Mouse (Mus musculus) layer of hippocampus, adult 2 months (tissue): ENCODE results near the gene Tmem200b. TPM values are rescaled to one million over a fixed set of nuclear protein-coding genes. Genes with fewer than 3 reads are reported as not detected.

ENCODE experiments used
- DNase-seq, 2 experiments: peaks; one replicate each; pipeline ENCODE4 v3.0.0; 2022; ENCODE audit warnings: low spot score in 2 of 2
- H3K27ac ChIP-seq: fragments of 200-600 bp; 2 replicates; pipeline ENCODE4 v1.8.1; 2022
- H3K4me3 ChIP-seq: fragments of 200-600 bp; 2 replicates; pipeline ENCODE4 v1.8.1; 2022; ENCODE audit warnings: mild to moderate bottlenecking
- CTCF ChIP-seq: fragments of 200-600 bp; conservative IDR thresholded peaks from 2 replicates; pipeline ENCODE4 v1.8.1; 2022; ENCODE audit warnings: antibody characterized with exemption, mild to moderate bottlenecking, moderate library complexity
- long read RNA-seq, 2 experiments: library from polyadenylated mRNA; stranded (forward); transcript quantifications; one replicate each; pipeline ENCODE4 v2.0.0; 2021; ENCODE audit warnings: borderline mapping rate in 2 of 2
- total RNA-seq, 2 experiments: library from RNA; stranded (reverse); gene quantifications; 2 replicates each; pipeline ENCODE4 v1.2.3; 2021

The Tmem200b gene
- total RNA-seq: 1 to 10 TPM; 1.5 to 1.7 TPM
- long read RNA-seq, experiment 1, partial matches to known transcripts: 1 of 2 reads
- long read RNA-seq, experiment 1, other reads (novel, unspliced or antisense): 1 of 2 reads
- long read RNA-seq, experiment 2, partial matches to known transcripts: 3 of 5 reads
- long read RNA-seq, experiment 2, other reads (novel, unspliced or antisense): 1 of 5 reads

GRCm38 (mm10) chr4:131921461-131922346 is at the start of gene Tmem200b:
Tmem200b (plus strand) TSS chr4:131921771.
- no peak for DNase-seq
- Histone ChIP-seq H3K27ac (peak within 1 kb of the TSS; percentile 32; the same call in 1 of the 2 replicates), H3K4me3 (peak within 1 kb of the TSS; percentile 53)
- TF ChIP-seq CTCF: no peak

- no peak for DNase-seq
- TF ChIP-seq CTCF: no peak
- H3K27ac ChIP-seq: peak overlapping the region; percentile 89
Observed at GRCm38 (mm10) chr4:131872672-131873292, 48.8 kb upstream of the Tmem200b start.

GRCm38 (mm10) chr4:131873293-131874168 is 48.0 kb upstream of the Tmem200b start, which contains the start of gene Srsf4:
Srsf4 (plus strand) TSS chr4:131873617.
- Histone ChIP-seq H3K4me3 (peak within 1 kb of the TSS; percentile 95), H3K27ac (peak within 1 kb of the TSS; percentile 100)
- peak; percentile 91 to 93 for DNase-seq
- no peak for TF ChIP-seq CTCF

More at GRCm38 (mm10) chr4:131872672-131873292, 48.8 kb upstream of the Tmem200b start:
- peak overlapping the region; percentile 95 for H3K4me3 ChIP-seq

- no peak for TF ChIP-seq CTCF
- H3K4me3 ChIP-seq: peak overlapping the region; percentile 95
- DNase-seq: no peak
- H3K27ac ChIP-seq: peak overlapping the region; percentile 100
Observed at GRCm38 (mm10) chr4:131874169-131874536, 47.4 kb upstream of the Tmem200b start.

- H3K27ac ChIP-seq: peak overlapping the region; percentile 100
- no peak for TF ChIP-seq CTCF
- DNase-seq: no peak
- H3K4me3 ChIP-seq: peak overlapping the region; percentile 95
Observed at GRCm38 (mm10) chr4:131874567-131874966, 47.0 kb upstream of the Tmem200b start.

- no peak for TF ChIP-seq CTCF
- Histone ChIP-seq H3K4me3 (peak overlapping the region; percentile 95; the same call in 1 of the 2 replicates), H3K27ac (no peak overlapping the region)
- no peak for DNase-seq
Observed at GRCm38 (mm10) chr4:131875242-131875641, 46.3 kb upstream of the Tmem200b start.

- TF ChIP-seq CTCF: no peak
- H3K4me3 ChIP-seq: no peak overlapping the region
- DNase-seq: no peak
- H3K27ac ChIP-seq: no peak overlapping the region
Observed at GRCm38 (mm10) chr4:131876836-131877235, 44.7 kb upstream of the Tmem200b start.

GRCm38 (mm10) chr4:131879692-131880091 is 41.9 kb upstream of the Tmem200b start:
- no peak overlapping the region for H3K27ac ChIP-seq
- TF ChIP-seq CTCF: no peak
- H3K4me3 ChIP-seq: no peak overlapping the region
- DNase-seq: no peak

GRCm38 (mm10) chr4:131881306-131881705 is 40.3 kb upstream of the Tmem200b start:
- no peak for TF ChIP-seq CTCF
- H3K27ac ChIP-seq: peak overlapping the region; percentile 3; the same call in 1 of the 2 replicates
- no peak for DNase-seq
- no peak overlapping the region for H3K4me3 ChIP-seq

- no peak for DNase-seq
- no peak overlapping the region for H3K4me3 ChIP-seq
- peak overlapping the region; percentile 72 for H3K27ac ChIP-seq
- TF ChIP-seq CTCF: no peak
Observed at GRCm38 (mm10) chr4:131883571-131883970, 38.0 kb upstream of the Tmem200b start.

GRCm38 (mm10) chr4:131885376-131885775 is 36.2 kb upstream of the Tmem200b start:
- TF ChIP-seq CTCF: no peak
- Histone ChIP-seq H3K4me3 (no peak overlapping the region), H3K27ac (peak overlapping the region; percentile 72; the same call in 1 of the 2 replicates)
- no peak for DNase-seq

- DNase-seq: no peak
- no peak for TF ChIP-seq CTCF
- H3K27ac ChIP-seq: no peak overlapping the region
- H3K4me3 ChIP-seq: no peak overlapping the region
Observed at GRCm38 (mm10) chr4:131888564-131888963, 33.0 kb upstream of the Tmem200b start.
